Mouse (Mus musculus): ENCODE data around the gene Taf1c.

DNA sequence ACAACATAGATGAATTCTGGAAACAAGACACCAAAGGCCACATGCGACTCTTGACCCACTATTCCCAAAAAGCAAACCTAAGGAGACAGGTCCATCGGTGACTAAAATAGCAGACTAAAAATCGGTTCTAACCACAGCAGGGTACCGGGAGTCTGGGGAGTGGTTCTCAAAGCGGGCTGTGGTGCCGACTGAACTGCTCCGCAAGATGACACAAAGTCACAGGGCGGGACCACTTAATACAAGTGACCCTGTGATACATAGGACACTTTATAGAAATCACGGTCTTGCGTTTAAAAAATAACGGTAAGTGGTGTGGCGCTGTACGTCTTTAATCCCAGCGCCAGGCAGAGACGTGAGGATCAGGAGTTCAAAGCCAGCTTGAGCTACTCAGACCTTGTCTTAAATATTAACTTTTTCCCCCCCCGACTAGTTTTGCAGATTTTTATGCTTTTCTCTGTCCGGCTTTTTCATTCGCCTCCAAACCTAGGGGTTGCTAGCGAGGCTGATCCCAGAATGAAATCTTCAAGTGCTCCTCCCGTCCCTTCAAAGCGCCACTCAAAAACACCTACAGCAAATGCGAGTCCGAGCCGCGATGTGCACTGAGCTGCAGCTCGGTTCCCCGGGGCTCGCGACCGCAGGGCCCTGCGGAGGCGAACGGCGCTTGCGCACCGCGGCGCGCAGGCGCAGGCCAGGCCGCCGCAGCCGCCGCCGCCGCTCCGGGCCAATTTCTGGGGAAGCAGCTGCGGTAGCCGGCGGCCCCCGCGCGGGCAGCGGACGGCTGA is 47.0 kb downstream of the Taf1c start:
- TF ChIP-seq TAL1 (IDR thresholded peaks at IDR 0.05; ENCODE audit: low read length) (no peak), GATA1 (IDR thresholded peaks at IDR 0.05; ENCODE audit: low read length) (no peak)

Measured in erythroblast, embryonic 14.5 days (primary cell).